Mouse (Mus musculus) heart, embryonic 15.5 days (tissue): ENCODE measurements around the gene Blvrb. TPM values are rescaled to one million over a fixed set of nuclear protein-coding genes. Genes with fewer than 3 reads are reported as not detected.

ENCODE experiments used
- ATAC-seq: fragments of 200-750 bp; cut with Nextera tagmentation; replicated peaks from 2 replicates; pipeline ENCODE4 v1.8.0; 2017; ENCODE audit warnings: low read depth, moderate TSS enrichment; ENCODE audit not compliant: insufficient number of reproducible peaks, insufficient read depth, low FRiP score
- H3K27ac ChIP-seq: fragments of 300-500 bp; sonication (generic); 2 replicates; pipeline ENCODE4 v1.5.1; 2015; ENCODE audit warnings: mild to moderate bottlenecking, inconsistent platforms
- H3K27me3 ChIP-seq: fragments of 300-500 bp; sonication (generic); 2 replicates; pipeline ENCODE4 v1.6.1; 2015; ENCODE audit warnings: inconsistent platforms
- H3K36me3 ChIP-seq: fragments of 300-500 bp; sonication (generic); 2 replicates; pipeline ENCODE4 v1.6.1; 2015; ENCODE audit warnings: mild to moderate bottlenecking, inconsistent platforms
- H3K4me1 ChIP-seq: fragments of 300-500 bp; sonication (generic); replicated peaks from 2 replicates; pipeline ENCODE4 v1.6.1; 2015; ENCODE audit warnings: inconsistent platforms
- H3K4me2 ChIP-seq: fragments of 300-500 bp; sonication (generic); 2 replicates; pipeline ENCODE4 v1.6.1; 2015; ENCODE audit warnings: inconsistent platforms, mild to moderate bottlenecking, moderate library complexity
- H3K4me3 ChIP-seq: fragments of 300-500 bp; sonication (generic); 2 replicates; pipeline ENCODE4 v1.5.1; 2015; ENCODE audit warnings: mild to moderate bottlenecking, inconsistent platforms
- H3K9ac ChIP-seq: fragments of 300-500 bp; sonication (generic); 2 replicates; pipeline ENCODE4 v1.6.1; 2015; ENCODE audit warnings: mild to moderate bottlenecking, inconsistent platforms
- H3K9me3 ChIP-seq: fragments of 300-500 bp; sonication (generic); replicated peaks from 2 replicates; pipeline ENCODE4 v1.6.1; 2016; ENCODE audit warnings: inconsistent platforms
- WGBS: fragments of 180-500 bp; shearing (Covaris S2); methylation state at CpG from one replicate; pipeline ENCODE4 v1.1.7; 2015; ENCODE audit warnings: mixed read lengths; 5-methylcytosine and 5-hydroxymethylcytosine counted together
- polyA plus RNA-seq: library from polyadenylated mRNA; unstranded; fragments of >200 nt; fragmentation: Nextera tagmentation; extraction: Ambion mirVana; gene quantifications from 2 replicates; pipeline ENCODE4 v1.2.1, GENCODE M21; 2015

Gene Blvrb
- polyA plus RNA-seq, 1 experiment from 2014 or later: 51.4 TPM

DNA sequence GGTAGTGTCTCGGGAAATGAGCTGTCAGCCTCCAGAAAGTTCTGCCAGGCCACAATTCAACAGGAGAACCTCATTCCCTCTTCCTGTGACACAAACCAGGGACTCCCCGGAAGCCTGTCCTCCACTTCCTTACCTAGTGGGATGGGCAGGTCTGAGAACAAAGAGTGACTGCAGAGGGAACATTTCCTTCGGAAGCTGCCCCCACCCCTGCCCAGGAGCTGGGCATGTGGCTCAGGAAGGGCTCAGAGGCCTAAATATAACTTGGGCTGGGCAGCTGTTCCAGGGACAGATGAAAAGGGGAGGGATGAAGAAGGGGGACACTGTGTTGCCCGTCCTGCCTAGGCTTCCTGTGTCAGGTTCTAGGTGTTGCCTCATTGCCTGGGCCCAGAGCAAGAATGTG lies 53.8 kb downstream of the Blvrb start:
- Histone ChIP-seq H3K36me3 (no peaks in the 10 kb centered on the region), H3K27ac (peak overlapping the region; percentile 39), H3K9ac (no peak overlapping the region), H3K4me3 (no peak overlapping the region), H3K4me1 (peaks cover 23% of the 10 kb centered on the region), H3K9me3 (no peaks in the 10 kb centered on the region), H3K4me2 (no peak overlapping the region), H3K27me3 (no peaks in the 10 kb centered on the region)
- no peak; the same call in 1 of the 2 replicates for ATAC-seq
- WGBS: 38% methylated on average over 4 of the region's 4 CpGs

DNA sequence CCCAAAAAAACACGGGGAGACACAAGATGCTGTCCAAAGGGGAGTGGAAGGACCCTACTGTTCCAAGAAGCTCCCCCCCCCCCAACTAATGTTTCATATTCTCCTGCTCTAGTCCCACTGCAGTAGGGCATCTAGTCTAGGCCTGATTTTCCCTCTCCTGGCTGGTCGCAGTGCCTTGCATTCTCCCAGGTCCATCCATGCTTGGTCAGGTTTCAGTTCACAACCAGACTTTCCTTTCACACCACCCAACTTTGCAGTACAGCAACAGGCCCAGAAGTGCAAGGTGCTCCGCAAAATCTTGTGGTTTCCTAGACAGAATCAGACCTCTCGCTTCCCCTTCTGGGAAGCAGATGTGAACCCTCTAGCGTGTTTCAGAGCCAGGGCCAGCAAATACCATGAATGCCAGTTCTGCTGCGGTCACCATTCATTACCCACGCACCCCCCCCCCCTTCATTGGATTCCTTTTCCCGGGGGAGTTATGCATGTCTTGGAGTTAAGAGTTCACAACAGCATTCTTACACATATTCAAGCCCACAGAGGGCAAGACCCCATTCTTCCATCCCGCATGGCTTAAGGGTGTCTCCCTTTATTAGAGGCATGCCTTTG lies 59.1 kb downstream of the Blvrb start:
- H3K4me1 ChIP-seq: peaks cover 19% of the 10 kb centered on the region
- H3K4me3 ChIP-seq: peak overlapping the region; percentile 74
- H3K27me3 ChIP-seq: no peaks in the 10 kb centered on the region
- H3K9ac ChIP-seq: no peak overlapping the region
- H3K9me3 ChIP-seq: no peaks in the 10 kb centered on the region
- H3K27ac ChIP-seq: peak overlapping the region; percentile 100
- H3K4me2 ChIP-seq: peak overlapping the region; percentile 85
- no peak for ATAC-seq
- 33% methylated on average over 9 of the region's 9 CpGs for WGBS
- H3K36me3 ChIP-seq: no peaks in the 10 kb centered on the region

- Histone ChIP-seq H3K27ac (peak overlapping the region; percentile 100), H3K27me3 (no peaks in the 10 kb centered on the region), H3K4me2 (peak overlapping the region; percentile 85), H3K9ac (peak overlapping the region; percentile 68), H3K4me1 (peaks cover 19% of the 10 kb centered on the region), H3K4me3 (peak overlapping the region; percentile 74), H3K9me3 (no peaks in the 10 kb centered on the region), H3K36me3 (no peaks in the 10 kb centered on the region)
- under 1% methylated on average over 49 of the region's 54 CpGs for WGBS
- peak; percentile 93 for ATAC-seq
Observed at GRCm38 (mm10) chr7:27507711-27508647, 60.2 kb downstream of the Blvrb start.

GRCm38 (mm10) chr7:27508648-27509005 lies 60.8 kb downstream of the Blvrb start:
- Histone ChIP-seq H3K9ac (no peak overlapping the region), H3K4me2 (peak overlapping the region; percentile 85), H3K36me3 (no peaks in the 10 kb centered on the region), H3K9me3 (no peaks in the 10 kb centered on the region), H3K27me3 (no peaks in the 10 kb centered on the region), H3K27ac (peak overlapping the region; percentile 100), H3K4me1 (peaks cover 19% of the 10 kb centered on the region), H3K4me3 (peak overlapping the region; percentile 74)
- WGBS: 20% methylated on average over 6 of the region's 6 CpGs
- ATAC-seq: peak; percentile 56

DNA sequence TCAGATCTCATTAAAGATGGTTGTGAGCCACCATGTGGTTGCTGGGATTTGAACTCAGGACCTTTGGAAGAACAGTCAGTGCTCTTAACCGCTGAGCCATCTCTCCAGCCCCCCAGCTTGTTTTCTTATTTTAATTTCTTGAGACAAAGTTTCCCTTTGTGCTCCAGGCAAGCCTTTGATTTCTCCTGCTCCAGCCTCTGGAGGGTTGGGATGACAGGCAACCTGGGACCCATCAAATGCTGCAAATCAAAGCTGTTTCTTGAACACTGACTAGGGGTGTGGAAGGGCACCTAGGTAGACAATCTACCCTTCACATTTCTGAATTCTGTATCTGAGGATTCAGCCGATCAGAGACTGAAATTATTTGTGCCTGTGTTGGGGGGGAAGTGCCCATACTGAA lies 63.0 kb downstream of the Blvrb start:
- Histone ChIP-seq H3K27ac (no peak overlapping the region), H3K36me3 (no peaks in the 10 kb centered on the region), H3K27me3 (no peaks in the 10 kb centered on the region), H3K4me1 (peaks cover 19% of the 10 kb centered on the region), H3K9me3 (no peaks in the 10 kb centered on the region), H3K9ac (no peak overlapping the region), H3K4me2 (no peak overlapping the region), H3K4me3 (no peak overlapping the region)
- 81% methylated on average over 2 of the region's 2 CpGs for WGBS
- ATAC-seq: no peak

DNA sequence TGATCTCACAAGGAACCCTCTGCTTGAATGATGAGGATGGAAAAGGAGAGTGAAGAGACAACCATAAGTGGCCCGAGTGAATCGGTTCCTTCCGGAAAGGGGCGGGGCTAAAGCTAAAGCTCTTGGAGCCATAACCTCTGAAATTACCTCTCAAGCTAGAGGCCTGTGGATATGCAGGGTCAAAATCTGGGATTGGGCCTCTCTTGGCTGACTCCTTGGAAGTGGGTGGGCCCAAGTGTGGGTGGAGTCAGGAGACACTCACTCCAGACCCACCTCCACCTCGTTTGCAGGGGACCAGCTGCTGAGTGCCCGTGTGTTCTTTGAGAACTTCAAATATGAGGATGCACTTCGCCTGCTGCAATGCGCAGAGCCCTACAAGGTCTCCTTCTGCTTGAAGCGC lies 67.2 kb downstream of the Blvrb start:
- ATAC-seq: no peak
- Histone ChIP-seq H3K9ac (no peak overlapping the region), H3K9me3 (no peaks in the 10 kb centered on the region), H3K36me3 (no peaks in the 10 kb centered on the region), H3K4me2 (no peak overlapping the region), H3K27ac (no peak overlapping the region), H3K27me3 (no peaks in the 10 kb centered on the region), H3K4me1 (no peaks in the 10 kb centered on the region), H3K4me3 (no peak overlapping the region)
- WGBS: 71% methylated on average over 9 of the region's 9 CpGs

Other genes starting within 250 kb of the Blvrb start
- gene Itpkc, start 219.3 kb upstream of the Blvrb start, polyA plus RNA-seq: 2.4 and 2.8 TPM in 2 replicates
- gene Coq8b, start 215.0 kb upstream of the Blvrb start, polyA plus RNA-seq: 13.9 and 14.7 TPM in 2 replicates
- gene Numbl, start 189.5 kb upstream of the Blvrb start, polyA plus RNA-seq: 9.2 and 13.8 TPM in 2 replicates
- gene Ltbp4, start 110.3 kb upstream of the Blvrb start, polyA plus RNA-seq: 61.7 and 99.9 TPM in 2 replicates
- gene Shkbp1, start 92.0 kb upstream of the Blvrb start, polyA plus RNA-seq: 19.8 and 29.4 TPM in 2 replicates
- 0.34 TPM in 1 of 2 replicates, not detected in the other for gene Gm20479, start 90.6 kb upstream of the Blvrb start, polyA plus RNA-seq
- 0.11 and 0.39 TPM in 2 replicates for gene Sptbn4, start 292 bp upstream of the Blvrb start, polyA plus RNA-seq
- 19.0 and 21.9 TPM in 2 replicates for gene Sertad3, start 25.8 kb downstream of the Blvrb start, polyA plus RNA-seq
- 34.9 and 37.2 TPM in 2 replicates for gene Sertad1, start 38.9 kb downstream of the Blvrb start, polyA plus RNA-seq
- 1.7 and 3.0 TPM in 2 replicates for gene Prx, start 51.3 kb downstream of the Blvrb start, polyA plus RNA-seq
- 0.29 TPM in 2 replicates for gene Hipk4, start 75.3 kb downstream of the Blvrb start, polyA plus RNA-seq
- 49.3 and 73.2 TPM in 2 replicates for gene Pld3, start 105.2 kb downstream of the Blvrb start, polyA plus RNA-seq
- gene 2310022A10Rik, start 105.3 kb downstream of the Blvrb start, polyA plus RNA-seq: 36.9 and 39.1 TPM in 2 replicates
- 69.3 and 80.4 TPM in 2 replicates for gene Akt2, start 143.6 kb downstream of the Blvrb start, polyA plus RNA-seq
- gene Ttc9b, start 205.9 kb downstream of the Blvrb start, polyA plus RNA-seq: 0.58 TPM in 1 of 2 replicates, not detected in the other
- gene Map3k10, start 226.6 kb downstream of the Blvrb start, polyA plus RNA-seq: 3.7 and 4.5 TPM in 2 replicates
- 2.0 and 2.9 TPM in 2 replicates for gene Zfp607b, start 241.4 kb downstream of the Blvrb start, polyA plus RNA-seq